In the genomic region with DNA sequence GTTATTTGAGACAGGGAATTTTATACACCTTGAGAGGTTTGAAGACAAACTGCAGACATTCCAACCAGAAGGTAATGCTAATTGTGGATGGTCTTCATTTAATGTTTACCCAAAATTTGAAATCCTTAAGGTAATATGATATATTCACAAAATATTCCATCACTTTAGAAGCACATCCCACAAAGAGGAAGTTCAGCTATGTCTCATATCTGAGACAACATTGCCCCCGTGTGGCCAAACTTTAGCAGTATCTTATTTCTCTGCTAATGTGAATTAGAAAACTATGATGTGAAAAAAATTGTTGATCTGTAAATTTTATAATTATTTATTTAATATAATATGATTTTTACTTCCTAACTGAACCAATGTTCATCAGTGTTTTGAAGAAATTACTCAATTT, we compare ENCODE assay signal across 8 mouse cellular contexts.
DNase-seq lines count a peak whose midpoint lies in the region; ATAC-seq and TF ChIP-seq lines count a peak whose summit lies in the region.

No protein-coding gene starts in this region.

- no peaks in the 10 kb centered on the region for H3K9me3 ChIP-seq in midbrain, embryonic 11.5 days (ENCODE audit: control insufficient read depth, low read length)

- H3K4me3 ChIP-seq in thymus, adult 2 months (ENCODE audit: control insufficient read depth, insufficient read depth, low read length), result no peak overlapping the region
- H3K4me3 ChIP-seq in midbrain, embryonic 11.5 days (ENCODE audit: low read depth, low read length), result no peak overlapping the region

- H3K36me3 ChIP-seq in thymus, adult 2 months (ENCODE audit: control insufficient read depth, insufficient read depth, low read length), result no peaks in the 10 kb centered on the region
- no peaks in the 10 kb centered on the region for H3K36me3 ChIP-seq in midbrain, embryonic 11.5 days (ENCODE audit: control insufficient read depth, insufficient read depth, low read length)

- H3K9ac ChIP-seq in midbrain, embryonic 11.5 days (ENCODE audit: low read length), result no peak overlapping the region

- DNase-seq in heart, adult 8-10 months (ENCODE audit: low spot score), result peak; percentile 9
- no peak for DNase-seq in heart, adult 9 months (ENCODE audit: low spot score in 2 of 2)
- peak; percentile 4 for DNase-seq in thymus, postnatal 14 days
- no peak for DNase-seq in thymus, adult 2 months
- DNase-seq in embryo, embryonic 10 days (ENCODE audit: low spot score), result peak; percentile 78
- DNase-seq in induced T-regulatory cell, adult 2 months (ENCODE audit: low read depth), result peak; percentile 14
- peak; percentile 91 for DNase-seq in midbrain, embryonic 11.5 days (ENCODE audit: low spot score, missing footprints)

- H3K4me1 ChIP-seq in thymus, adult 2 months (replicated peaks; ENCODE audit: control insufficient read depth, insufficient read depth, low read length), result no peaks in the 10 kb centered on the region
- H3K4me1 ChIP-seq in midbrain, embryonic 11.5 days (ENCODE audit: control insufficient read depth, insufficient read depth, low read length), result no peaks in the 10 kb centered on the region

- H3K27me3 ChIP-seq in thymus, adult 2 months (ENCODE audit: control insufficient read depth, insufficient read depth, low read length), result no peaks in the 10 kb centered on the region
- no peaks in the 10 kb centered on the region for H3K27me3 ChIP-seq in midbrain, embryonic 11.5 days (ENCODE audit: control insufficient read depth, insufficient read depth, low read length)

- no peak for TF ChIP-seq CTCF in thymus, adult 2 months (IDR thresholded peaks at IDR 0.05; ENCODE audit: borderline replicate concordance, control insufficient read depth, extremely low read depth, insufficient read depth, low read length, poor library complexity)

- WGBS in thymus, adult 2 months, result 0% methylated on average over 1 of the region's 1 CpGs
- WGBS in midbrain, embryonic 11.5 days, result 2% methylated on average over 1 of the region's 1 CpGs

- ATAC-seq in midbrain, embryonic 11.5 days (ENCODE audit: low FRiP score), result peak; percentile 58
- no peak for ATAC-seq in erythroid progenitor cell, adult 5-6 weeks (replicated peaks; ENCODE audit: low FRiP score, poor library complexity, severe bottlenecking)

- TF ChIP-seq POLR2A in thymus, adult 2 months (IDR thresholded peaks at IDR 0.05; ENCODE audit: control insufficient read depth, extremely low read depth, insufficient read depth, low read length, poor library complexity), result no peak

- no peak overlapping the region for H3K27ac ChIP-seq in thymus, adult 2 months (ENCODE audit: control insufficient read depth, insufficient read depth, low read length)
- H3K27ac ChIP-seq in midbrain, embryonic 11.5 days (ENCODE audit: low read depth, low read length), result no peak overlapping the region

- no peak overlapping the region for H3K4me2 ChIP-seq in midbrain, embryonic 11.5 days

Comparison
In these comparisons a context has a peak if more than half of its experiments do, and no peak if none do; other contexts are left out.
1. DNase-seq: peak in heart, adult 8-10 months (single experiment), thymus, postnatal 14 days (single experiment), embryo, embryonic 10 days (single experiment), induced T-regulatory cell, adult 2 months (single experiment) and midbrain, embryonic 11.5 days (single experiment); none in heart, adult 9 months (0 of 2) and thymus, adult 2 months (single experiment).